9 mouse cellular contexts compared by ENCODE assay signal in the genomic region with DNA sequence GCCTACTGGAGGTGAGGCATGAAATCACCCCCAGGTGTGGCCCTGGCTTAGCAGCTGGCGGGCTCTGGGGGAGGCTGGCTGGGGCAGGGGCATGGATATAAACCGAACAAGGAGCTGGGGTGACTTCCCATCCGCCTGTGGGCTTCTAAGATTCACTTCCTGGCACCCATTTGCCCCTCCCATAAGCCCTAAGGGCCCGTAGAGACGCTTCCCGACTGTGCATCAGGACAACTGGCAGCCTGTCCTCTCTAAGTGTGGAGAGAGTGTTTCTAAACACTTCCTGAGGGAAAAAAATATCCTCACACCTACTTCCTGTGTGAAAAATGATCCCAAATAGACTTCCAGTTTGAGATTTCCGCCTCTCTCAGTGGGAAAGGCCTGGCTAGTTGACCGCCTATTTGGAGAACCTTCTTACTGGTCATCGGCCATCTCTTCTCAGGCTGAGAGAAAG. TPM values are rescaled to one million over a fixed set of nuclear protein-coding genes. Genes with fewer than 3 reads are reported as not detected.
DNase-seq lines count a peak whose midpoint lies in the region; ATAC-seq and TF ChIP-seq lines count a peak whose summit lies in the region.
"Had no signal": no experiment of that assay in that cellular context is flagged by ENCODE, and none has a peak within 500 bp of the region (broad histone marks: within the 10 kb centered on the region; RNA-seq: fewer than 3 reads in every experiment).

No protein-coding gene starts in this region.

- no peaks in the 10 kb centered on the region for H3K27me3 ChIP-seq in forebrain, embryonic 10.5 days (ENCODE audit: poor library complexity, severe bottlenecking)
- H3K27me3 ChIP-seq in hindbrain, embryonic 14.5 days (ENCODE audit: control insufficient read depth, insufficient read depth, low read length), result no peaks in the 10 kb centered on the region
- no peaks in the 10 kb centered on the region for H3K27me3 ChIP-seq in midbrain, postnatal 0 days (ENCODE audit: insufficient read depth, low read length)

- H3K4me2 ChIP-seq in hindbrain, embryonic 14.5 days (replicated peaks), result no peak overlapping the region; the same call in 1 of the 2 replicates
- H3K4me2 ChIP-seq in midbrain, postnatal 0 days (ENCODE audit: low read depth, low read length, poor library complexity, severe bottlenecking), result peak overlapping the region; percentile 28; the same call in 1 of the 2 replicates

- no peaks in the 10 kb centered on the region for H3K9me3 ChIP-seq in forebrain, embryonic 10.5 days
- no peaks in the 10 kb centered on the region for H3K9me3 ChIP-seq in hindbrain, embryonic 14.5 days (ENCODE audit: control insufficient read depth, low read length)
- H3K9me3 ChIP-seq in midbrain, postnatal 0 days (ENCODE audit: low read length), result no peaks in the 10 kb centered on the region

- no peak for DNase-seq in layer of hippocampus, adult 2 months (ENCODE audit: low spot score in 2 of 2)
- DNase-seq in layer of hippocampus, postnatal 36 days, result no peak
- no peak for DNase-seq in forebrain, embryonic 10.5 days (ENCODE audit: extremely low spot score, low spot score)
- no peak for DNase-seq in hindbrain, embryonic 14.5 days (ENCODE audit: low spot score)
- DNase-seq in midbrain, postnatal 0 days (ENCODE audit: low spot score), result no peak
- DNase-seq in adrenal gland, postnatal 4 days (ENCODE audit: low spot score in 2 of 2), result no peak
- no peak for DNase-seq in spleen, postnatal 10 days (ENCODE audit: low spot score in 2 of 2)
- DNase-seq in thymus, postnatal 36 days, result no peak

- TF ChIP-seq CTCF in layer of hippocampus, adult 2 months (conservative IDR thresholded peaks at IDR 0.05), result no peak
- no peak for TF ChIP-seq CTCF in midbrain, postnatal 0 days (IDR thresholded peaks at IDR 0.05)

- peak overlapping the region; percentile 71 for H3K27ac ChIP-seq in layer of hippocampus, adult 2 months
- peak overlapping the region; percentile 87 for H3K27ac ChIP-seq in forebrain, embryonic 10.5 days
- peak overlapping the region; percentile 79 for H3K27ac ChIP-seq in hindbrain, embryonic 14.5 days
- peak overlapping the region; percentile 83 for H3K27ac ChIP-seq in midbrain, postnatal 0 days (ENCODE audit: low read depth, low read length)
- H3K27ac ChIP-seq: macrophage had no signal

- peak overlapping the region; percentile 8 for H3K9ac ChIP-seq in hindbrain, embryonic 14.5 days
- H3K9ac ChIP-seq in midbrain, postnatal 0 days (replicated peaks; ENCODE audit: low read length, poor library complexity, severe bottlenecking), result peak overlapping the region; percentile 36; the same call in 1 of the 2 replicates

- H3K36me3 ChIP-seq in forebrain, embryonic 10.5 days (replicated peaks), result peaks cover 32% of the 10 kb centered on the region
- H3K36me3 ChIP-seq in hindbrain, embryonic 14.5 days (replicated peaks; ENCODE audit: control insufficient read depth, insufficient read depth), result peaks cover 29% of the 10 kb centered on the region
- peaks cover 9% of the 10 kb centered on the region for H3K36me3 ChIP-seq in midbrain, postnatal 0 days (ENCODE audit: insufficient read depth, low read length)

- peaks cover 83% of the 10 kb centered on the region for H3K4me1 ChIP-seq in forebrain, embryonic 10.5 days
- peaks cover 34% of the 10 kb centered on the region for H3K4me1 ChIP-seq in hindbrain, embryonic 14.5 days (replicated peaks; ENCODE audit: control insufficient read depth, insufficient read depth, low read length)
- peaks cover 27% of the 10 kb centered on the region for H3K4me1 ChIP-seq in midbrain, postnatal 0 days (ENCODE audit: insufficient read depth, low read length)

- no peak overlapping the region; the same call in 1 of the 2 replicates for H3K4me3 ChIP-seq in layer of hippocampus, adult 2 months
- peak overlapping the region; percentile 40 for H3K4me3 ChIP-seq in forebrain, embryonic 10.5 days
- H3K4me3 ChIP-seq in hindbrain, embryonic 14.5 days (replicated peaks; ENCODE audit: low read length), result no peak overlapping the region
- H3K4me3 ChIP-seq in midbrain, postnatal 0 days (ENCODE audit: low read depth, low read length), result no peak overlapping the region

- WGBS in forebrain, embryonic 10.5 days, result 20% methylated on average over 9 of the region's 9 CpGs
- WGBS in hindbrain, embryonic 14.5 days, result 26% methylated on average over 9 of the region's 9 CpGs
- 14% methylated on average over 9 of the region's 9 CpGs for WGBS in midbrain, postnatal 0 days

- ATAC-seq in hindbrain, embryonic 14.5 days (ENCODE audit: low FRiP score), result no peak
- no peak for ATAC-seq in midbrain, postnatal 0 days (ENCODE audit: low FRiP score)

RNA-seq across cellular contexts. Expression of gene Cryba4, which starts 36.5 kb away (rescaled TPM):
- total RNA-seq in layer of hippocampus, adult 2 months (2021), result 1 to 10 TPM; 1.0 to 1.5 TPM
- under 1 TPM in 1 of 2 experiments, not detected in 1; 0.97 TPM for total RNA-seq in layer of hippocampus, postnatal 36 days (2021)
- 0.48 TPM in 1 of 2 replicates, not detected in the other for polyA plus RNA-seq in forebrain, embryonic 10.5 days (2016; fragmentation: Nextera tagmentation; extraction: Ambion mirVana)
- 1.6 and 3.2 TPM in 2 replicates for polyA plus RNA-seq in hindbrain, embryonic 14.5 days (2014; fragmentation: Nextera tagmentation; extraction: Ambion mirVana)
- 1.6 and 2.4 TPM in 2 replicates for total RNA-seq in midbrain, postnatal 0 days (2014; rRNA removed)
- 2.5 and 2.9 TPM in 2 replicates for polyA plus RNA-seq in midbrain, postnatal 0 days (2015; fragmentation: Nextera tagmentation; extraction: Ambion mirVana)
- total RNA-seq in adrenal gland, postnatal 4 days (2021), result 1 to 10 TPM; 3.8 to 4.2 TPM

RNA-seq across cellular contexts. Expression of gene Crybb1, which starts 39.8 kb away (rescaled TPM):
- total RNA-seq in layer of hippocampus, adult 2 months (2021), result 1 to 10 TPM; 6.4 to 7.8 TPM
- total RNA-seq in layer of hippocampus, postnatal 36 days (2021), result 1 to 10 TPM; 4.9 to 6.6 TPM
- polyA plus RNA-seq in forebrain, embryonic 10.5 days (2016; fragmentation: Nextera tagmentation; extraction: Ambion mirVana), result 0.30 TPM in 1 of 2 replicates, not detected in the other
- 3.6 and 3.9 TPM in 2 replicates for polyA plus RNA-seq in hindbrain, embryonic 14.5 days (2014; fragmentation: Nextera tagmentation; extraction: Ambion mirVana)
- total RNA-seq in midbrain, postnatal 0 days (2014; rRNA removed), result 7.2 and 11.5 TPM in 2 replicates
- polyA plus RNA-seq in midbrain, postnatal 0 days (2015; fragmentation: Nextera tagmentation; extraction: Ambion mirVana), result 13.1 and 13.2 TPM in 2 replicates
- total RNA-seq in adrenal gland, postnatal 4 days (2021), result 1 to 10 TPM; 2.0 to 3.0 TPM
- polyA plus RNA-seq: macrophage had no signal
